Mouse (Mus musculus) embryonic facial prominence, embryonic 13.5 days (tissue): Measurements from ENCODE around the gene Onecut1. TPM values are rescaled to one million over a fixed set of nuclear protein-coding genes. Genes with fewer than 3 reads are reported as not detected.

Experiments used
- polyA plus RNA-seq: library from polyadenylated mRNA; unstranded; fragments of >200 nt; fragmentation: Nextera tagmentation; extraction: Ambion mirVana; gene quantifications from 2 replicates; pipeline ENCODE4 v1.2.1, GENCODE M21; 2015

The Onecut1 gene
- polyA plus RNA-seq, 1 experiment from 2014 or later: not detected

Other genes starting within 250 kb of the Onecut1 start
- gene Fam214a, start 91.0 kb downstream of the Onecut1 start, polyA plus RNA-seq: 13.8 and 15.1 TPM in 2 replicates
- 313 and 324 TPM in 2 replicates for gene Arpp19, start 175.7 kb downstream of the Onecut1 start, polyA plus RNA-seq
- gene Myo5a, start 209.1 kb downstream of the Onecut1 start, polyA plus RNA-seq: 20.1 and 21.3 TPM in 2 replicates